Mouse (Mus musculus) lung, embryonic 16.5 days (tissue): ENCODE results near the gene Utp6. TPM values are rescaled to one million over a fixed set of nuclear protein-coding genes. Genes with fewer than 3 reads are reported as not detected.

ENCODE experiments used
- ATAC-seq: fragments of 200-750 bp; cut with Nextera tagmentation; 2 replicates; pipeline ENCODE4 v1.8.0; 2017; ENCODE audit warnings: low read depth, mild to moderate bottlenecking, moderate library complexity
- H3K27ac ChIP-seq: fragments of 300-500 bp; sonication (generic); 2 replicates; pipeline ENCODE4 v1.5.1; 2014; ENCODE audit warnings: mild to moderate bottlenecking, control low read depth, low read length
- H3K27me3 ChIP-seq: fragments of 300-500 bp; sonication (generic); 2 replicates; pipeline ENCODE4 v1.6.1; 2014; ENCODE audit warnings: low read depth, low read length, mixed read lengths; ENCODE audit not compliant: control insufficient read depth, insufficient read depth
- H3K36me3 ChIP-seq: fragments of 300-500 bp; sonication (generic); 2 replicates; pipeline ENCODE4 v1.6.1; 2014; ENCODE audit warnings: low read length; ENCODE audit not compliant: control insufficient read depth, insufficient read depth
- H3K4me1 ChIP-seq: fragments of 300-500 bp; sonication (generic); replicated peaks from 2 replicates; pipeline ENCODE4 v1.6.1; 2014; ENCODE audit warnings: low read length, mixed read lengths; ENCODE audit not compliant: control insufficient read depth, insufficient read depth
- H3K4me2 ChIP-seq: fragments of 300-500 bp; sonication (generic); 2 replicates; pipeline ENCODE4 v1.6.1; 2014; ENCODE audit warnings: low read depth, low read length, control low read depth
- H3K4me3 ChIP-seq: fragments of 300-500 bp; sonication (generic); 2 replicates; pipeline ENCODE4 v1.5.1; 2014; ENCODE audit warnings: mild to moderate bottlenecking, low read length, control low read depth
- H3K9ac ChIP-seq: fragments of 300-500 bp; sonication (generic); 2 replicates; pipeline ENCODE4 v1.6.1; 2014; ENCODE audit warnings: low read length, control low read depth
- H3K9me3 ChIP-seq: fragments of 300-500 bp; sonication (generic); 2 replicates; pipeline ENCODE4 v1.6.1; 2016; ENCODE audit warnings: low read length; ENCODE audit not compliant: control insufficient read depth
- WGBS: fragments of 180-500 bp; shearing (Covaris S2); extraction: QIAGEN DNeasy Blood & Tissue Kit; methylation state at CpG from one replicate; pipeline ENCODE4 v1.1.7; 2014; 5-methylcytosine and 5-hydroxymethylcytosine counted together
- polyA plus RNA-seq: library from polyadenylated mRNA; unstranded; fragments of >200 nt; fragmentation: Nextera tagmentation; extraction: Ambion mirVana; gene quantifications from 2 replicates; pipeline ENCODE4 v1.2.1, GENCODE M21; 2015

The Utp6 gene
- polyA plus RNA-seq, 1 experiment from 2014 or later: 46.6 TPM

- no peak overlapping the region for H3K27ac ChIP-seq
- no peak overlapping the region for H3K4me2 ChIP-seq
- H3K9ac ChIP-seq: no peak overlapping the region
- ATAC-seq: no peak
- no peak overlapping the region for H3K4me3 ChIP-seq
- no peaks in the 10 kb centered on the region for H3K9me3 ChIP-seq
- no peaks in the 10 kb centered on the region for H3K27me3 ChIP-seq
- 86% methylated on average over 6 of the region's 6 CpGs for WGBS
- H3K36me3 ChIP-seq: no peaks in the 10 kb centered on the region
- no peaks in the 10 kb centered on the region for H3K4me1 ChIP-seq
Observed at GRCm38 (mm10) chr11:79892259-79892658, 69.9 kb downstream of the Utp6 start.

DNA sequence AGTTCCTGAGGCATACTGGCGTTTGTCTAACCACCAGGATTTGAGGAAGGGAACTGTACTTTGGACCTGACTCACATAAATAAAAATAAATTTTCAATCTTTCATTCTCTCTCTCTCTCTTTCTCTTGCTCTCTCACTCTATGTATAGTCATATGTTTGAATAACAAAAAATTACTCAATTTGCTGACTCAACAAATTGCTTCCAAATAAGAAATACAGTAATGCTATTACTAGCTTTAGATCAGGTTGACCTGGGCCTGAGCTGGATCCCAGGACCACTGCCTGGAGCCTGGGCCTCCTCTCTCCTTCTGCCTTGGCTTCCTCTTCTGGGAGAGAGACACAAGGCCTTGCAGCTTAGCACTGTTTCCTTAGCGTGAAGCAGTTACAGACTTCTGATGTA is 71.4 kb downstream of the Utp6 start:
- no peaks in the 10 kb centered on the region for H3K36me3 ChIP-seq
- no peaks in the 10 kb centered on the region for H3K9me3 ChIP-seq
- 68% methylated on average over 2 of the region's 2 CpGs for WGBS
- H3K4me3 ChIP-seq: no peak overlapping the region
- no peak for ATAC-seq
- H3K27me3 ChIP-seq: no peaks in the 10 kb centered on the region
- H3K4me1 ChIP-seq: no peaks in the 10 kb centered on the region
- H3K4me2 ChIP-seq: no peak overlapping the region
- H3K27ac ChIP-seq: no peak overlapping the region
- H3K9ac ChIP-seq: no peak overlapping the region

GRCm38 (mm10) chr11:79886961-79887360 is 75.2 kb downstream of the Utp6 start:
- H3K27ac ChIP-seq: no peak overlapping the region

DNA sequence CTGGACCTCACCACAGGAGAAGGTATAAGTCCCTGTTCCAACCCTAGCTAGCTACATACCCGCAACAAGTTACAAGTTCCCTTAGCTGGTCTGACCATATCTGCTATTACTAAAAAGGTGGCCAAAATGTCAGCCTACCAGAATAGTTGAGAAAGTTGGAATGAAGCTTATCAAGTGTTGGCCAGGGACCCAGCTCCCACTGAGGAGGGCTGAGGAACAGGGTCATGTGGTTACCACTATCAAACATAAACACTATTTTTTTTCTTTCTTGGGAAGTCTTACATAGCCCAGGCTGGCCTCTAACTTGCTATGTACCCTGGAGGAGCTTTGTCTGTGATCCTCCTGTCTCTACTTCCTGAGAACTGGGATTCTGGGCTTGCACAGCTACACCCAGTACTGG is 75.8 kb downstream of the Utp6 start:
- H3K4me3 ChIP-seq: no peak overlapping the region
- no peak for ATAC-seq
- WGBS: 90% methylated on average over 1 of the region's 1 CpGs
- H3K27me3 ChIP-seq: no peaks in the 10 kb centered on the region
- H3K27ac ChIP-seq: no peak overlapping the region
- H3K4me2 ChIP-seq: no peak overlapping the region
- H3K36me3 ChIP-seq: no peaks in the 10 kb centered on the region
- H3K4me1 ChIP-seq: no peaks in the 10 kb centered on the region
- no peaks in the 10 kb centered on the region for H3K9me3 ChIP-seq
- H3K9ac ChIP-seq: no peak overlapping the region

More at GRCm38 (mm10) chr11:79886961-79887360, 75.2 kb downstream of the Utp6 start:
- Histone ChIP-seq H3K4me3 (no peak overlapping the region), H3K4me2 (no peak overlapping the region), H3K9me3 (no peaks in the 10 kb centered on the region), H3K9ac (no peak overlapping the region), H3K4me1 (no peaks in the 10 kb centered on the region), H3K27me3 (no peaks in the 10 kb centered on the region), H3K36me3 (no peaks in the 10 kb centered on the region)
- WGBS: 94% methylated on average over 1 of the region's 1 CpGs
- ATAC-seq: no peak

DNA sequence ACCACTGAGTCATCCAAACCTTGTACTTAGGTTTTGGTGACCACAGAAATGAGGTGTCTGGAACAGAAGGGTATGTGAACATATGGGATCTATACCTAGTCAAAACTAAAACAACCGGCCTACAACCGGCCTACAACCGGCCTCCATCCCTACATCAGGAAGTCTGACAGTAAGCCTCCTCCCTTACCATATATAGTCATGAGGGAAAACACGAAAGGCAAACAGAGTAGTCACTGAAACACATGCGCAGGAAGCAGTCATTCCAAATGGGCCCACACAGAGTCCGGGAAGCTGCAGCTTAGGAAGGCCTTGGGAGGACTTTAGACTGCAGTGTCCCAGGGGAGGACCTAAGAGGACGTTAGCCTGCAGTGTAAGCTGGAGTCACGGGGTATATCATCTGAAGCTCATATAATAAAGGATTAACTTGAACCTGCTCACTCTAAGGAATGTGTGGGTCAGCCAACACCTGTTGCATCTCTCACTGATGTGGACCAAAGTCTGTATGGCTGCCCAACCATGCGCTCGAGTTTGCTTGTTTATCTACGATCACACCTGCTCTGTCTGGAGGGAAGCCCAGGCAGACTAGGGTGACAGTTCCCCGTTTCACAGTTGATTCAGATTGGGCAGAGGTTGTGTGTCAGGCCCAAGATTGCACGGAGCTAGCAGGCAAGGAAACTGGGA is 76.3 kb downstream of the Utp6 start:
- Histone ChIP-seq H3K4me2 (no peak overlapping the region), H3K27me3 (no peaks in the 10 kb centered on the region), H3K9ac (no peak overlapping the region), H3K36me3 (no peaks in the 10 kb centered on the region), H3K9me3 (no peaks in the 10 kb centered on the region), H3K4me3 (no peak overlapping the region), H3K27ac (no peak overlapping the region), H3K4me1 (no peaks in the 10 kb centered on the region)
- 68% methylated on average over 13 of the region's 13 CpGs for WGBS
- ATAC-seq: no peak

GRCm38 (mm10) chr11:79884784-79885183 is 77.4 kb downstream of the Utp6 start:
- WGBS: 72% methylated on average over 6 of the region's 6 CpGs
- Histone ChIP-seq H3K27me3 (no peaks in the 10 kb centered on the region), H3K4me3 (no peak overlapping the region), H3K9ac (no peak overlapping the region), H3K9me3 (no peaks in the 10 kb centered on the region), H3K4me1 (no peaks in the 10 kb centered on the region), H3K27ac (no peak overlapping the region), H3K36me3 (no peaks in the 10 kb centered on the region), H3K4me2 (no peak overlapping the region)
- ATAC-seq: no peak

Other genes with a start within 250 kb of the Utp6 start
- gene Suz12, start 30.7 kb upstream of the Utp6 start, polyA plus RNA-seq: 18.1 and 18.4 TPM in 2 replicates
- 34.6 and 39.6 TPM in 2 replicates for gene Crlf3, start 118.6 kb upstream of the Utp6 start, polyA plus RNA-seq
- gene Atad5, start 127.0 kb upstream of the Utp6 start, polyA plus RNA-seq: 9.6 and 11.5 TPM in 2 replicates
- gene Tefm, start 179.8 kb upstream of the Utp6 start, polyA plus RNA-seq: 24.6 and 33.5 TPM in 2 replicates
- gene Adap2, start 191.7 kb upstream of the Utp6 start, polyA plus RNA-seq: 3.7 and 4.0 TPM in 2 replicates
- gene Rnf135, start 221.5 kb upstream of the Utp6 start, polyA plus RNA-seq: 10.1 and 11.2 TPM in 2 replicates
- gene Rhot1, start 246.6 kb upstream of the Utp6 start, polyA plus RNA-seq: 47.3 and 48.5 TPM in 2 replicates